Mouse (Mus musculus): Measurements from ENCODE around the gene Npr1.

The Npr1 gene

GRCm38 (mm10) chr3:90465686-90466310 is at the start of gene Npr1:
TSS of gene Npr1 (minus strand) at chr3:90465866.
- DNase-seq: peak; percentile 58

DNA sequence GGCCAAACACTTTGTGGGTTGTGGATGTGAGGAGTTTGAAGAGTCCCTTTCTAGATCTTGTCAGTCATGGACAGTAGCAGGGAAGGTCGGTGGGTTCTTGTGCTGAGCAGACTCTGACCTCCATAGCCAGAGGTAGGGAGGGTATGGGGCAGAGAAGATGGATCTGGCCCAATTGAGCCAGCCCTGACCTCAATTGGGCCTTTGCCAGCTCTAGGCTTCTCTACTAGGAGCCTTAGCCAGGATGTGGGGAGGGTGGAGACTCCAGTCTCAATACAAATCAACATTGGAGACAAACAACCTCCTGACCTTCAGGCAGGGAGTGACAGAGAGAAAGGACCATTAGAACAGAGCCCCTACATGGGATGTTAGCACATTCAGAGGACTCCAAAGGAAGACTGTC is 49.6 kb upstream of the Npr1 start:
- DNase-seq: no peak

- DNase-seq: peak; percentile 84
Measured at GRCm38 (mm10) chr3:90514691-90515090, 49.0 kb upstream of the Npr1 start.

- peak; percentile 37 for DNase-seq
Measured at GRCm38 (mm10) chr3:90513796-90514590, 48.3 kb upstream of the Npr1 start, which contains the start of the genes S100a1 and S100a13. TSS of gene S100a1 (minus strand) at chr3:90514392. TSS of gene S100a13 (plus strand) at chr3:90514435.

DNA sequence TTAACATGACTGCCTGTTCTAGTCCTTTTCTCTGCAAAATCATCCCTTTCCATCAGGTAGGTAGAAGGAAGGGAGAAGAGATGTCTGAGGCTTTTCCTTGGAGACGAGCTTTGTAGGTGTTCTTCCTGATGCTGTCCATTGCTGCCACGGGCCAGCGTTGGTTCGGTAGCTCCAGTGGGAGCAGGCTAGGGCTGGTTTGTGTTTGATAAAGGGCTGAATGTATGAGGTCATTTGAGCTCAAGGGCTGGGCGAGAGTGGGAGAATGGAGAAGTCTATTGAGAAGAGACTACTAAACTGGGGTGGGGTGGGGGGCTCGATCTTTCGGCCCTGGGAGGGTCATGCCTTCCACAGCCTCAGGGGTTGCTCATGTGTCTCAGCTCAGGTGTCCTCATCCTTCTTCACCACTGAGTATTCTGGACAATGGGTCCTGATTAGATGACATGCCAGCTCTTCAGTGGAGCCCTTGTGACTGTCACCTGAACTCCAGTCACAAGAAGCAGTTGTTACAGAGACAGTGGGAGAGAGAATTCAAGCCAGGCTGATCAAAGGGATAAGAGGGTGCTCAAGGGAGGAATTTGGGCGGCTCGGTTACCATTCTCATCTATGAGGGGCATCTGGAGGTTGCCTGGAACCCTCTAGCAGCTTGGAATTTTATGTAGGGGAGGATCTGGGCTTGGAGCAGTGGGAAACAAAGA is 47.4 kb upstream of the Npr1 start:
- DNase-seq: no peak

DNA sequence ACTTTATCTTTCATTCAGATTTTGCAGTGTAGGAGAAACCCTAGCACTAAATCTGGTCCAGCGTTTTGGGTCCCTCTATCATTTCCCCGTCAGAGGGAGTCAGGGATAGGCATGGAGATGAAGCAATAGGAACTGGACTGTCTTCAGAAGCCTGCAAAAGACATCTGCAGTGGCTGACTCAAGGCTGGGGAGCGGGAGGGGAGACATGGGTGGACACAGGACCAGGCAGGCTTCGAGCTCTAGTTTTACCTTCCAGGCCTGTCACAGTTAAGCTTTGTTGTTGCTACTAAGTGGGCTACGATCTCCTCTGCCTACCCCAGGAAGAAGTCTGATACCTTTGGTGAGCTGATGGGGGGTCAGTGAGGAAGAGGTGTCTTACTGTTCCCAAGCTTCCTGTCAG is 46.6 kb upstream of the Npr1 start:
- no peak for DNase-seq

DNA sequence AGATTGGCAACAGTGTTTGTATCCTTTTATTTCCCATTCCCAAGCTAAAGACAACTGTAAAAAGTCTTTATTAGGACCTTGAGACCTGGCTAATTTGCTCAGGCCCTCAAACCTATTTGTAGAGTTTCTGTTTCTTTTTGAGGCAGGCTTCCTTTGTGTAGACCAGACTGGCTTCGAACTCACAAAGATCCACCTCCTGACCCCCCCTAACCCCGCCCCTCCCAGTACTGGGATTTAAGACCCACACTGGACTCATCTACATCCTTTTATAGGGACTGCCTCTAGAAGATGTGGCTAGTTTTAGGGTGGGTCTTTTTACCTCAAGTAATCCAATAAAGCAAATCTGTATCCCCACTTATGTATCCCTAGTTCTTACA is 44.1 kb upstream of the Npr1 start:
- DNase-seq: no peak

DNA sequence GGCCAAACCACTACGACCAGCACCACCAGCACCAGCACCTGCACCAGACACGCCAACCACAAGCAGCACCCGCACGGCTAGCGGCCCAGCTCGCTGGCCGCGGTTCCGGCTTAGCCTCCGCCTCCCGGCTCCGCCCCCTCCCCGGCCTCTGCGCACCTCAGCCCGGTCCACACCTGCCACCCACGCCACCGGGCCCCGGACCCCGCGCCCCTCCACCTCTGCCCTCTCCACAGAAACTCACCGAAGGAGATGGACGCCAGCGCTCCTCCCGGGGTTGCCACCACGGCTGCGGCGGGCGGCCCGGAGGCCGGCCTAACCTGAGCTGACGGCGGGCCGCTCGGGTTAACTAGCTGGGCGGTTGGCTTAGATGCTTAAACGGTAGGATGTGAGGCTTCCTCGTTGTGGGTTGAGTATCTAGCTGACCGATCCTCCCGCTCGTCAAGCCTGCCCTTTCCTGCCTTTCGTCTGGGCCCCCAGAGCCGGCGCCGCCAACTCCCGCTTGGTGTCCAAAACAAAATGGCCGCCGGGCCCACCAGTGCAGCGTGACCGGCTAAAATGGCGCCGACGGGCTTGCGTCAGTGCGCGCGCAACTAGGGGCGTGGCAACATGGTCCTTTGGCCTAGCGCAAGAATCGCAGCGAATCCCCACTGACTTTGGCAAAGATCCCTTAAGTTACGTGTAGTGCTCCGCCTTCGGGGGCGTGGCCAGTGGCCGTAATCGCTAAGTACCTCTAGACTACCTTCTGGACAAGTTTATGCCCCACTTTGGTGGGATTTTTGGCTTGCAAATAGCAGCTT is 43.5 kb upstream of the Npr1 start, which contains the start of gene Chtop:
Gene Chtop (minus strand): TSS at position 549 of the 797 bp plus-strand sequence.
- peak; percentile 100 for DNase-seq

DNA sequence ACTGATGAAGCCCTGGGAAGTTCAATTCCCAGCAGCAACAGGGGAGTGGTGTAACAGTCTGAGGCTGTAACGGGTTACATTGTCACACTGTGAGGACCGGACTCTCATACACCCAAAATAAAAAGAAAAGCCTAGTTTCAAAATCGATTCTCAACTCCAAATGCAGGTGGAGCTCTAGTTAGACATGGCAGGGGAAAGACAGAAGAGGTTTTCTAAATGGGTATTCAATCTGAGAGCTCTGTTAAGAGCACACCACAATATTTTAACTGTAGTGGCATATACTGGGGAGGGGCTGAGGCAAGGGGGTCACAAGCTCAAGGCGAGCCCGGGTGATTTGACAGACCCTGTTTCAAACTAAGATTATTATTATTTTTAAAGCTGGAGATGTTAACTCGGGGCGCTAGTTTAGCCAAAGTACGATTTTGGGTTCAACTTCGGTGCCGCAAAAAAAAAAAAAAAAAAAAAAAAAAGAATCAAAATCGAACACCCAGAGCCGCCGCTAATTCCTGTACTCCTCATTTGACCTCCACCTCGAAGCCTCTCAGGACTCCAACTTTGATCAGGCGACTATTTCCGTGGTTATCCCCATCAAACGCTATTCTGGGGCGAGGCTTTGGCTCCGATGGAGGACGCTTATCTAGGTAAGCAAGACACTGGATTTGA is 42.8 kb upstream of the Npr1 start:
- DNase-seq: no peak

GRCm38 (mm10) chr3:90506362-90506761 is 40.7 kb upstream of the Npr1 start:
- DNase-seq: no peak

DNA sequence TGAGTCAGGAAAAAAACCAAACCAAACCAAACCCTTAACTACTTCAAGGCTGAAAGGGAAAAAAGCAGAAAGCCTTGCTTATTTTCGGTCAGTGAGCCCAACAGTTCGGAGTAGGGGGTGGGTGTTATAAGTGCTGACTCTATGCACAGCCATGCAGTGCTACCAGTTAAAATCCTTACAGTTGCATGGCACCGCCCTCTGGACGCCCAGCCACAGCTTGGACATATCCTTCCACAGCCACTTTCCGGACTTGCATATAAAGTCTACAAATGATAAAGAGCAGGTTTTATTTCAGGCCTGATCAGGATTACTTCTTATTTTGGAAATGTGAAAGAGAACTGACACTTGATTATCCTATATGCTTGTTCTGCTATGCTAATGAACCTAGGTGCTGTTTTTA is 39.5 kb upstream of the Npr1 start:
- no peak for DNase-seq

- DNase-seq: no peak
Measured at GRCm38 (mm10) chr3:90503444-90503843, 37.8 kb upstream of the Npr1 start.

DNA sequence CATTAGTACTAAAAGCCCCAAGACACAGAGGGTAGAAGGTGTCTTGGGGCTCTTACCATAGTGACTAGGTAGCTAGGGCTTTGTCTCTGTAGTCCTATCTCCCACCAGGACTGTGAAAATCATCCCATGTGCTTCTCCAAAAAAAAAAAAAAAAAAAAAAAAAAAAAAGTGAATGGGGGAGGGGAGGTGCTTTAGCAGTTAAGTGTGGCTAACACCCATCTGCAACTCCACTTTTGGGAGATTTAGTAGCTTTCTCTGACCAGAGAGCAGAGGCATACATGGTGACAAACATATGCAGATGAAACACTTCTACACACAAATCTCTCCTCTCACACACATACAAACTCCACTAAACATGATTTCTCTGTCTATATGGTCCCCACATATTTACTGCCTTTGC is 31.9 kb upstream of the Npr1 start:
- no peak for DNase-seq

- no peak for DNase-seq
Measured at GRCm38 (mm10) chr3:90495850-90496525, 30.3 kb upstream of the Npr1 start.

- no peak for DNase-seq
Measured at GRCm38 (mm10) chr3:90493831-90494540, 28.3 kb upstream of the Npr1 start.

- DNase-seq: no peak
Measured at GRCm38 (mm10) chr3:90491350-90491749, 25.7 kb upstream of the Npr1 start.

GRCm38 (mm10) chr3:90490696-90491256 is 25.1 kb upstream of the Npr1 start, which contains the start of gene Snapin:
TSS of gene Snapin (minus strand) at chr3:90491033.
- peak; percentile 97 for DNase-seq

- no peak for DNase-seq
Measured at GRCm38 (mm10) chr3:90488576-90488975, 22.9 kb upstream of the Npr1 start.

DNA sequence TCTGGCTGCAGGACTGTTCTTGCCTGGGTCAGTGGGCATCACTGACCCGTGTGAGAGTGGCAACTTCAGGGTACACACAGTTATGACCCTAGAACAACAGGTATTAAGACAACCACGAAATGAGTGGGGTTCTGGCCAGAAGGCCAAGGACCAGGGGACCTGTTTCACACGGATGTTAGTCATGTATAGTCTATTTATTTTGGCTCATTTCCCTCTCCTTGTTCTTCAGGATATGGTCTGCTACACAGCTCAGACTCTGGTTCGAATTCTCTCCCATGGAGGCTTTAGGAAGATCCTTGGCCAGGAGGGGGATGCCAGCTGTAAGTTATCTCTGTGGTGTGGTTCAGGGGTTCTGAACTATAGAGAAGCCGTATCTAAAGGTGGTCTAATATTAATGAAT is 21.3 kb upstream of the Npr1 start:
- no peak for DNase-seq

DNA sequence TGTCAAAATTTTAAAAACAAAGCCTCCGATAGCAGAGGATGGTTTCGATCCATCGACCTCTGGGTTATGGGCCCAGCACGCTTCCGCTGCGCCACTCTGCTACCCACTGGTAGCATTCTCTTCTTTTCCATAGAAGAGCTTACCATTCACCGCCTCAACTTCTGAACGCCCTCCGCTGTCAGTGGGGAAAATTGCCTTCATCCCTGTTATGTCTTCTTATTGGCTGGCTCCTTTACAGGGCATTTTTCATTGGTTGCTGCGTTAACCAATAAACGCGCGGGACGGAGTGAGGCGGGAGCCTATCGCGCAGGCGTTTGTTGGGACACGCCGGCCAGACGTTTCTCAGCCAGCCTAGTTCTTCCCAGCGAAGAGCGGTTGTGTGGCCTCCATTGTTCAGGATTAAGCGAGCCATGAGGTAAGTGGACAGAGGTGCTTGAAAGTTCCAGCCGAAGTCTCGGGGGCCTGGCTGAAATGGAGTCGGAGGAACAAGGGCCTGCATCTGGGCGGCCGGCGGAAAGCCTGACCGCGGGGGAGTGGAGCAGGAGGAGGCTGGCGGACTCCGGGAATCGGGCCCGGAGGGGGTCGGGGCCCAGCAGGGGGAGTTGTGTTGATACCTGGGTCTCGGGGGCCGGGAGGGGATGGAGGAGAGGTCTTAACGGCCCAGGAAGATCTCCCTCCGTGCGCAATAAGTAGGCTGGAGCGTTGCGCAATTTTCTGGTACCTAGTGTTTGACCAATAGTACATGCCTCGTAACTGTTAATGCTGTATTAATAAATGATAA is 10.4 kb upstream of the Npr1 start, which contains the start of gene Ilf2:
Gene Ilf2 (plus strand): TSS at position 296 of the 781 bp plus-strand sequence.
- peak; percentile 98 for DNase-seq
